8 mouse cellular contexts compared by ENCODE assay signal in the genomic region with DNA sequence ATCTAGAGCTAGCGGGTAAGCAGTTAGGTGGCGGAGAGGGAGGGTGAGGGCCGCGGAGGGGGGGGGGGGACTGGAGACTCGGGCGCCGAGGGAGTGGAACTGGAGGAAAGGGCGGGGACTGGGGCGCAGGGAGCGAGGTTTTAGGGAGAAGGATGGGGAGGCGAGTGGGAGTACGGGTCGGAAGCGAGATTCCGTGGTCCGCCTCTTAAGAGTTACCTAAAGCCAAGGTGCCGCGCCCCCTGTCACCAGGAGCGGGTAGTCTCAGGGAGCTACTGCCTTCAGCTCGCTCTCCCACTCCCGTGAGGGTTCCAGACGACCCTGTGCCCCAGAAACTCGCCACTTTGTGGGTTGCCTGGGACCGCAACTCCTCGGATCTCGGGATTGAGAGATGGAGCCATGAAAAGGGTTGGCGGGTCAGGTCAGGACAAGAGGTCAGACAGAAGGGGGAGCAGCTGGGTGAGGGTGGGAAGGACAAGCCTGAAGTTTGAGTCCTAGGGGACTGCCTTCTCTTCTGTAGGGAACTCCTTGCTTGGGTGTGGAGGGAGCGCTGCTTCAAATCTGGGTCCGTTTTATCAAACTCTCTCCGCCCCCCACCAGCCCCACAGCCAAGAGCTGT. TPM values are rescaled to one million over a fixed set of nuclear protein-coding genes. Genes with fewer than 3 reads are reported as not detected.
DNase-seq lines count a peak whose midpoint lies in the region; ATAC-seq and TF ChIP-seq lines count a peak whose summit lies in the region.

No protein-coding gene starts in this region.

- H3K4me3 ChIP-seq in ES-E14 (ENCODE audit: insufficient read depth in 1 of 2, low read depth in 1 of 2, low read length in 2 of 2, poor library complexity in 1 of 2, severe bottlenecking in 1 of 2) = peak overlapping the region; percentile 70 to 76
- H3K4me3 ChIP-seq in embryonic facial prominence, embryonic 13.5 days = peak overlapping the region; percentile 71
- peak overlapping the region; percentile 70 for H3K4me3 ChIP-seq in kidney, embryonic 16.5 days (ENCODE audit: low read length)
- H3K4me3 ChIP-seq in megakaryocyte, embryonic 14.5 days (replicated peaks) = peak overlapping the region; percentile 92
- H3K4me3 ChIP-seq in stomach, postnatal 0 days (ENCODE audit: low read depth, low read length) = peak overlapping the region; percentile 68

- peak; percentile 48 for TF ChIP-seq CTCF in stomach, postnatal 0 days (IDR thresholded peaks at IDR 0.05; ENCODE audit: low read depth)

- peak overlapping the region; percentile 68 for H3K9ac ChIP-seq in ES-E14 (ENCODE audit: insufficient read depth, low read depth, low read length, poor library complexity, severe bottlenecking)
- H3K9ac ChIP-seq in embryonic facial prominence, embryonic 13.5 days = peak overlapping the region; percentile 85
- H3K9ac ChIP-seq in kidney, embryonic 16.5 days (replicated peaks; ENCODE audit: low read length) = peak overlapping the region; percentile 74
- H3K9ac ChIP-seq in stomach, postnatal 0 days (ENCODE audit: low read length) = peak overlapping the region; percentile 76

- H3K9me3 ChIP-seq in ES-E14 (ENCODE audit: control insufficient read depth, insufficient read depth, low read depth, low read length) = no peaks in the 10 kb centered on the region
- no peaks in the 10 kb centered on the region for H3K9me3 ChIP-seq in embryonic facial prominence, embryonic 13.5 days
- no peaks in the 10 kb centered on the region for H3K9me3 ChIP-seq in kidney, embryonic 16.5 days (ENCODE audit: low read length)
- no peaks in the 10 kb centered on the region for H3K9me3 ChIP-seq in megakaryocyte, embryonic 14.5 days
- H3K9me3 ChIP-seq in stomach, postnatal 0 days (ENCODE audit: control insufficient read depth, low read length) = no peaks in the 10 kb centered on the region

- TF ChIP-seq EP300 in stomach, postnatal 0 days (optimal IDR thresholded peaks at IDR 0.05) = no peak

- no peaks in the 10 kb centered on the region for H3K27me3 ChIP-seq in embryonic facial prominence, embryonic 13.5 days
- H3K27me3 ChIP-seq in kidney, embryonic 16.5 days (ENCODE audit: insufficient read depth, low read length) = no peaks in the 10 kb centered on the region
- no peaks in the 10 kb centered on the region for H3K27me3 ChIP-seq in megakaryocyte, embryonic 14.5 days (replicated peaks)
- H3K27me3 ChIP-seq in stomach, postnatal 0 days (ENCODE audit: control insufficient read depth, insufficient read depth, low read length) = no peaks in the 10 kb centered on the region

- DNase-seq in heart, adult 8-10 months (ENCODE audit: low spot score) = peak; percentile 36
- DNase-seq in heart, adult 9 months (ENCODE audit: low spot score in 2 of 2) = no peak
- DNase-seq in ES-E14 (ENCODE audit: low read depth, low spot score) = no peak
- peak; percentile 68 for DNase-seq in stomach, postnatal 0 days (ENCODE audit: low spot score)

- peak overlapping the region; percentile 85 for H3K4me2 ChIP-seq in embryonic facial prominence, embryonic 13.5 days
- peak overlapping the region; percentile 81 for H3K4me2 ChIP-seq in kidney, embryonic 16.5 days (replicated peaks; ENCODE audit: low read depth, low read length)
- H3K4me2 ChIP-seq in stomach, postnatal 0 days (replicated peaks; ENCODE audit: low read depth) = peak overlapping the region; percentile 88

- in situ Hi-C loops in ES-E14 (cut with MboI; ENCODE audit: low sequenced_read_pairs in 2 of 2, unreplicated experiment in 2 of 2) = no loop called here

- under 1% methylated on average over 30 of the region's 30 CpGs for WGBS in embryonic facial prominence, embryonic 13.5 days
- WGBS in kidney, embryonic 16.5 days = 0% methylated on average over 24 of the region's 30 CpGs
- WGBS in stomach, postnatal 0 days = 0% methylated on average over 25 of the region's 30 CpGs

- H3K27ac ChIP-seq in ES-E14 (ENCODE audit: insufficient read depth, low read depth, low read length, poor library complexity, severe bottlenecking) = no peak overlapping the region
- H3K27ac ChIP-seq in embryonic facial prominence, embryonic 13.5 days = peak overlapping the region; percentile 92
- peak overlapping the region; percentile 95 for H3K27ac ChIP-seq in kidney, embryonic 16.5 days (ENCODE audit: low read length)
- peak overlapping the region; percentile 94 for H3K27ac ChIP-seq in stomach, postnatal 0 days (replicated peaks)

- peak; percentile 27; the same call in 1 of the 2 replicates for ATAC-seq in embryonic facial prominence, embryonic 13.5 days (ENCODE audit: insufficient number of reproducible peaks, insufficient read depth, low FRiP score, low TSS enrichment, low read depth)
- ATAC-seq in kidney, embryonic 16.5 days (ENCODE audit: low FRiP score, low TSS enrichment) = 0 out of 2 replicates have a peak, but pooled peaks have one; percentile 1
- no peak for ATAC-seq in stomach, postnatal 0 days (ENCODE audit: low FRiP score, low TSS enrichment)
- no peak for ATAC-seq in erythroid progenitor cell, adult 5-6 weeks (replicated peaks; ENCODE audit: low FRiP score, poor library complexity, severe bottlenecking)

- peaks cover 3% of the 10 kb centered on the region; the same call in 1 of the 2 replicates for H3K36me3 ChIP-seq in ES-E14 (ENCODE audit: control insufficient read depth, insufficient read depth, low read length, poor library complexity, severe bottlenecking)
- peaks cover 30% of the 10 kb centered on the region for H3K36me3 ChIP-seq in embryonic facial prominence, embryonic 13.5 days
- peaks cover 14% of the 10 kb centered on the region for H3K36me3 ChIP-seq in kidney, embryonic 16.5 days (ENCODE audit: insufficient read depth, low read length)
- H3K36me3 ChIP-seq in megakaryocyte, embryonic 14.5 days (replicated peaks; ENCODE audit: low read length) = peaks cover 49% of the 10 kb centered on the region
- H3K36me3 ChIP-seq in stomach, postnatal 0 days (ENCODE audit: control insufficient read depth, insufficient read depth, low read length) = peaks cover 11% of the 10 kb centered on the region

- peaks cover 4 to 27% of the 10 kb centered on the region in 2 experiments; a peak in 2 of 4 replicates for H3K4me1 ChIP-seq in ES-E14 (ENCODE audit: control insufficient read depth in 2 of 2, insufficient read depth in 2 of 2, low read length in 2 of 2, poor library complexity in 1 of 2)
- peaks cover 52% of the 10 kb centered on the region for H3K4me1 ChIP-seq in embryonic facial prominence, embryonic 13.5 days
- peaks cover 52% of the 10 kb centered on the region for H3K4me1 ChIP-seq in kidney, embryonic 16.5 days (ENCODE audit: insufficient read depth, low read length)
- H3K4me1 ChIP-seq in megakaryocyte, embryonic 14.5 days = peaks cover 66% of the 10 kb centered on the region
- no peaks in the 10 kb centered on the region; the same call in none of the 2 replicates for H3K4me1 ChIP-seq in stomach, postnatal 0 days (replicated peaks; ENCODE audit: control insufficient read depth, insufficient read depth)

RNA-seq across cellular contexts. Expression of a gene that starts 1.9 kb away (rescaled TPM):
- 10 to 100 TPM; 21.9 to 32.5 (median 24.7) TPM for total RNA-seq in heart, adult 8-10 months (2022)
- 30.4 and 31.5 TPM in 2 replicates for total RNA-seq in ES-E14 (2012; rRNA removed)
- 41.0 and 41.2 TPM in 2 replicates for polyA plus RNA-seq in embryonic facial prominence, embryonic 13.5 days (2015; fragmentation: Nextera tagmentation; extraction: Ambion mirVana)
- polyA plus RNA-seq in kidney, embryonic 16.5 days (2015; fragmentation: Nextera tagmentation; extraction: Ambion mirVana) = 52.5 and 53.8 TPM in 2 replicates
- 14.7 and 31.0 TPM in 2 replicates for polyA plus RNA-seq in megakaryocyte, embryonic 14.5 days (2012; ENCODE audit: insufficient read depth, low replicate concordance)
- 34.3 and 37.8 TPM in 2 replicates for polyA plus RNA-seq in stomach, postnatal 0 days (2015; fragmentation: Nextera tagmentation; extraction: Ambion mirVana)
- 16.6 and 44.4 TPM in 2 replicates for total RNA-seq in erythroid progenitor cell, adult 5-6 weeks (2015; ENCODE audit: low replicate concordance)
- 14.1 and 50.6 TPM in 2 replicates for total RNA-seq in erythroid progenitor cell, adult 5-6 weeks (2017; ENCODE audit: low replicate concordance)

RNA-seq across cellular contexts. Expression of a gene that starts 2.2 kb away (rescaled TPM):
- total RNA-seq in heart, adult 8-10 months (2022) = 10 to 100 TPM; 17.3 to 23.7 (median 19.1) TPM
- total RNA-seq in ES-E14 (2012; rRNA removed) = 17.8 and 23.4 TPM in 2 replicates
- polyA plus RNA-seq in embryonic facial prominence, embryonic 13.5 days (2015; fragmentation: Nextera tagmentation; extraction: Ambion mirVana) = 55.7 and 62.1 TPM in 2 replicates
- polyA plus RNA-seq in kidney, embryonic 16.5 days (2015; fragmentation: Nextera tagmentation; extraction: Ambion mirVana) = 51.1 and 51.5 TPM in 2 replicates
- polyA plus RNA-seq in megakaryocyte, embryonic 14.5 days (2012; ENCODE audit: insufficient read depth, low replicate concordance) = 6.0 and 14.5 TPM in 2 replicates
- polyA plus RNA-seq in stomach, postnatal 0 days (2015; fragmentation: Nextera tagmentation; extraction: Ambion mirVana) = 29.3 and 30.5 TPM in 2 replicates
- total RNA-seq in erythroid progenitor cell, adult 5-6 weeks (2015; ENCODE audit: low replicate concordance) = 6.3 and 10.8 TPM in 2 replicates
- total RNA-seq in erythroid progenitor cell, adult 5-6 weeks (2017; ENCODE audit: low replicate concordance) = 1.7 and 3.7 TPM in 2 replicates

RNA-seq across cellular contexts. Expression of a gene that starts 12.3 kb away (rescaled TPM):
- under 1 TPM in 1 of 4 experiments, not detected in 3; 0.16 TPM for total RNA-seq in heart, adult 8-10 months (2022)
- 0.40 and 0.90 TPM in 2 replicates for total RNA-seq in ES-E14 (2012; rRNA removed)
- 3.3 and 3.5 TPM in 2 replicates for polyA plus RNA-seq in embryonic facial prominence, embryonic 13.5 days (2015; fragmentation: Nextera tagmentation; extraction: Ambion mirVana)
- polyA plus RNA-seq in kidney, embryonic 16.5 days (2015; fragmentation: Nextera tagmentation; extraction: Ambion mirVana) = 0.40 and 0.55 TPM in 2 replicates
- polyA plus RNA-seq in megakaryocyte, embryonic 14.5 days (2012; ENCODE audit: insufficient read depth, low replicate concordance) = not detected in 2 replicates
- polyA plus RNA-seq in stomach, postnatal 0 days (2015; fragmentation: Nextera tagmentation; extraction: Ambion mirVana) = 0.10 TPM in 1 of 2 replicates, not detected in the other
- total RNA-seq in erythroid progenitor cell, adult 5-6 weeks (2015; ENCODE audit: low replicate concordance) = not detected in 2 replicates
- not detected in 2 replicates for total RNA-seq in erythroid progenitor cell, adult 5-6 weeks (2017; ENCODE audit: low replicate concordance)

RNA-seq across cellular contexts. Expression of a gene that starts 19.6 kb away (rescaled TPM):
- total RNA-seq in heart, adult 8-10 months (2022) = 100 to 1,000 TPM; 297 to 351 (median 327) TPM
- 70.4 and 111 TPM in 2 replicates for total RNA-seq in ES-E14 (2012; rRNA removed)
- polyA plus RNA-seq in embryonic facial prominence, embryonic 13.5 days (2015; fragmentation: Nextera tagmentation; extraction: Ambion mirVana) = 106 and 109 TPM in 2 replicates
- polyA plus RNA-seq in kidney, embryonic 16.5 days (2015; fragmentation: Nextera tagmentation; extraction: Ambion mirVana) = 143 and 147 TPM in 2 replicates
- 216 and 275 TPM in 2 replicates for polyA plus RNA-seq in megakaryocyte, embryonic 14.5 days (2012; ENCODE audit: insufficient read depth, low replicate concordance)
- 66.6 and 67.9 TPM in 2 replicates for polyA plus RNA-seq in stomach, postnatal 0 days (2015; fragmentation: Nextera tagmentation; extraction: Ambion mirVana)
- total RNA-seq in erythroid progenitor cell, adult 5-6 weeks (2015; ENCODE audit: low replicate concordance) = 37.1 and 78.4 TPM in 2 replicates
- 15.8 and 32.3 TPM in 2 replicates for total RNA-seq in erythroid progenitor cell, adult 5-6 weeks (2017; ENCODE audit: low replicate concordance)

RNA-seq across cellular contexts. Expression of a gene that starts 22.1 kb away (rescaled TPM):
- total RNA-seq in heart, adult 8-10 months (2022) = 10 to 100 TPM in 3 of 4 experiments, 1 to 10 TPM in 1; 9.8 to 12.3 (median 11.8) TPM
- 7.8 and 11.5 TPM in 2 replicates for total RNA-seq in ES-E14 (2012; rRNA removed)
- polyA plus RNA-seq in embryonic facial prominence, embryonic 13.5 days (2015; fragmentation: Nextera tagmentation; extraction: Ambion mirVana) = 20.2 and 22.8 TPM in 2 replicates
- 29.4 and 32.8 TPM in 2 replicates for polyA plus RNA-seq in kidney, embryonic 16.5 days (2015; fragmentation: Nextera tagmentation; extraction: Ambion mirVana)
- polyA plus RNA-seq in megakaryocyte, embryonic 14.5 days (2012; ENCODE audit: insufficient read depth, low replicate concordance) = 31.6 and 37.8 TPM in 2 replicates
- polyA plus RNA-seq in stomach, postnatal 0 days (2015; fragmentation: Nextera tagmentation; extraction: Ambion mirVana) = 20.9 and 21.1 TPM in 2 replicates
- total RNA-seq in erythroid progenitor cell, adult 5-6 weeks (2015; ENCODE audit: low replicate concordance) = 5.4 TPM in 1 of 2 replicates, not detected in the other
- 0.64 and 12.8 TPM in 2 replicates for total RNA-seq in erythroid progenitor cell, adult 5-6 weeks (2017; ENCODE audit: low replicate concordance)

Comparison
In these comparisons a context has a peak if more than half of its experiments do, and no peak if none do; other contexts are left out.
1. DNase-seq: peak in heart, adult 8-10 months (single experiment) and stomach, postnatal 0 days (single experiment); none in heart, adult 9 months (0 of 2) and ES-E14 (single experiment).
2. ATAC-seq: peak in embryonic facial prominence, embryonic 13.5 days (single experiment) and kidney, embryonic 16.5 days (single experiment); none in stomach, postnatal 0 days (single experiment) and erythroid progenitor cell, adult 5-6 weeks (single experiment).
3. Peak in every context shown above with its lines, with median percentiles within 50 percentile points of each other: H3K4me3 ChIP-seq, H3K9ac ChIP-seq and H3K4me2 ChIP-seq.